Mouse (Mus musculus): ENCODE measurements around the gene S100a11. TPM values are rescaled to one million over a fixed set of nuclear protein-coding genes. Genes with fewer than 3 reads are reported as not detected.

S100a11 gene
- polyA plus RNA-seq, 1 experiment from 2014 or later: 1,151 TPM

DNA sequence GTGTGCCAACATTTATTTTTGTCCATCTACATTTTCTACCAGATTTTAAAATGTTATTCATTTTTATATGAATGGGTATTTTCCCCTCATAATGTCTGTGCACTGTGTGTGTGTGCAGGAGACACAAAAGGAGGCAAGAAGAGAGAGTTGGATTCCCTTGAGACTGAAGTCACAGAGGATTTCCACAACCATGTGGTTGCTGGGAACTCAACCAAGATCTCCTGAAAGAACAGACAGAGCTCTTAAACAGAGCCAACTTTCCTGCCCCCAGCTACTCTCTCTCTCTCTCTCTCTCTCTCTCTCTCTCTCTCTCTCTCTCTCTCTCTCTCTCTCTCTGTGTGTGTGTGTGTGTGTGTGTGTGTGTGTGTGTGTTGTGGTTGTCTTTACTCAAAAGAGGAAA, 21.2 kb upstream of the S100a11 start:
- H3K27me3 ChIP-seq (ENCODE audit: control insufficient read depth, insufficient read depth, low read length): no peaks in the 10 kb centered on the region
- H3K27ac ChIP-seq (ENCODE audit: low read depth, low read length): no peak overlapping the region
- no peak overlapping the region for H3K9ac ChIP-seq (ENCODE audit: low read depth, low read length)
- ATAC-seq (ENCODE audit: low FRiP score, low TSS enrichment): no peak
- H3K36me3 ChIP-seq (ENCODE audit: control insufficient read depth, insufficient read depth, low read length): no peaks in the 10 kb centered on the region
- H3K9me3 ChIP-seq (ENCODE audit: control insufficient read depth, low read length): no peaks in the 10 kb centered on the region
- no peaks in the 10 kb centered on the region for H3K4me1 ChIP-seq (ENCODE audit: control insufficient read depth, insufficient read depth, low read length)
- no peak overlapping the region for H3K4me2 ChIP-seq (replicated peaks; ENCODE audit: low read depth, low read length)
- H3K4me3 ChIP-seq (ENCODE audit: low read length): no peak overlapping the region

DNA sequence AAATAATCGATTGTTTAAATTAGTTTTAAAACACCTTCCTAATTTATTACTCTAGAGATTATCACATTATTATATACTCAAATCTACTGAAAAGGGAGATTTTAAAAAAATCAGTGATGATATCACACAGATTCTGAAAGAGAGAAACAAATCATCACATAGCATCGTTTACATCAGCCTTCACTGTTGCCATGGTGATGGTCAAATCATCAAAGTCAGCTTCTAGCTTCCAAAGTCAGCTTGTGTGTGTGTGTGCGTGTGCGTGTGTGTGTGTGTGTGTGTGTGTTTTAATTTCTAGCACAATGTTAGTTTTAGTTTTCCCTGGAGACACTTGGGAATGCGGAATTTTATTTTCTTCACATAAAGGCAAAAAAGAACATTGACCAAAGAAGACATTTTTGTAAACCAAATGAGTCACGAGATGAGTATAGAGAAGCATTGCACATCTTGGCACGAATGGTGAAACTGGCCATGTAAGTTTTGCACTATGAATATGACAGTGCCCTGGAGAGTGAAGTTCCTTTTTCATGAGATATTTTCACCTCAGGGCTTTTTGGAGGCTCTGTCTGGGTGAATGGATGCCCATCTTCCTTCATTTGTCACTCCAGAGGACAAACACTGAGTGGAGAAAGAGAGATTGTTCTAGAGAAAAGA, 15.6 kb upstream of the S100a11 start:
- H3K4me3 ChIP-seq (ENCODE audit: low read length): no peak overlapping the region
- no peak overlapping the region for H3K27ac ChIP-seq (ENCODE audit: low read depth, low read length)
- no peaks in the 10 kb centered on the region; the same call in 1 of the 2 replicates for H3K4me1 ChIP-seq (ENCODE audit: control insufficient read depth, insufficient read depth, low read length)
- no peak for ATAC-seq (ENCODE audit: low FRiP score, low TSS enrichment)
- WGBS: 86% methylated on average over 7 of the region's 7 CpGs
- H3K36me3 ChIP-seq (ENCODE audit: control insufficient read depth, insufficient read depth, low read length): no peaks in the 10 kb centered on the region
- H3K9me3 ChIP-seq (ENCODE audit: control insufficient read depth, low read length): no peaks in the 10 kb centered on the region
- H3K9ac ChIP-seq (ENCODE audit: low read depth, low read length): no peak overlapping the region
- H3K4me2 ChIP-seq (replicated peaks; ENCODE audit: low read depth, low read length): no peak overlapping the region
- H3K27me3 ChIP-seq (ENCODE audit: control insufficient read depth, insufficient read depth, low read length): no peaks in the 10 kb centered on the region

DNA sequence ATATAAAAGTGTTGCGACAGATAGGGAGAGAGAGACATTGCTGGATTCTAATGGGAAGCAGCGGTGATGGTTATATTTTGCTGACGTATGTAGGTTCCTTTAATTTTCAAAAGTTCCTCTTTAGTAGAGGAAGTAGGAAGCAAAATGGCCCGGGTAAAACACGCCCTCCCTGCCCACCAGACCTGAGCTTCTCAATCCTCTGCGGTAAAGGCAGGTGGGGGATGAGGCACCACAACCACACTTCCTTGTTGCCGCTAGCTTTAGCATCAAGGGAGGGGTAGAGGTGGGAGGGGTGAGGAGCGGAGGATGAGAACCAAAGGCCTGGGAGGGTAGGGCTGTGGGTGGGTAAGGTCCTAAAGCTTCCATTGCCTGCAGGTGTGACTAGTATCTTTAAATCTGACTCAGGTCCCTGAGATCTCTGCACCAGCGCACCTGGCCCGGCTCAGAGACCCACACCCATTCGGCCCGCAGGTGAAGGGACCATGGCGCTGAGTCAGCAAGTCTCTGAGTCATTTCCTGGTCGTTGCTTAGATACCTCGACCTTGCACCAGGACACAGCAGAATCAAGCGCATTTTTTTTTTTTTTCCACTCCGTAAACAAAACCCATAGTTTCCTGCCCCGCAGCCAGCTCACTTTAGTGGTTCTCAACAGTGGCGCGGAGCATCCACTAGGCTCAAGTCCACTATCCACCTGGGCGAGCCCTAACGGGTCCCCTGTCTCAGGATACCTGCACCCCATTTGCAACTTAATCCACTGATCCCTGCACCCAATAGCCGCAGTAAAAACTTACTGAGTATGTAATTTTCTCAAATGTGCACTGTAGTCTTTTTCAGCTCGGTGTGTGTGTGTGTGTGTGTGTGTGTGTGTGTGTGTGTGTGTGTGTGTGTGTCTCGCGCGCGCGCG, 14.1 kb upstream of the S100a11 start:
- peak overlapping the region; percentile 26 for H3K4me2 ChIP-seq (replicated peaks; ENCODE audit: low read depth, low read length)
- peak overlapping the region; percentile 62; the same call in 1 of the 2 replicates for H3K27ac ChIP-seq (ENCODE audit: low read depth, low read length)
- H3K4me3 ChIP-seq (ENCODE audit: low read length): peak overlapping the region; percentile 8; the same call in 1 of the 2 replicates
- H3K9me3 ChIP-seq (ENCODE audit: control insufficient read depth, low read length): no peaks in the 10 kb centered on the region
- H3K27me3 ChIP-seq (ENCODE audit: control insufficient read depth, insufficient read depth, low read length): no peaks in the 10 kb centered on the region
- no peaks in the 10 kb centered on the region; the same call in 1 of the 2 replicates for H3K4me1 ChIP-seq (ENCODE audit: control insufficient read depth, insufficient read depth, low read length)
- 40% methylated on average over 30 of the region's 30 CpGs for WGBS
- no peak overlapping the region for H3K9ac ChIP-seq (ENCODE audit: low read depth, low read length)
- H3K36me3 ChIP-seq (ENCODE audit: control insufficient read depth, insufficient read depth, low read length): no peaks in the 10 kb centered on the region
- ATAC-seq (ENCODE audit: low FRiP score, low TSS enrichment): peak; percentile 87

DNA sequence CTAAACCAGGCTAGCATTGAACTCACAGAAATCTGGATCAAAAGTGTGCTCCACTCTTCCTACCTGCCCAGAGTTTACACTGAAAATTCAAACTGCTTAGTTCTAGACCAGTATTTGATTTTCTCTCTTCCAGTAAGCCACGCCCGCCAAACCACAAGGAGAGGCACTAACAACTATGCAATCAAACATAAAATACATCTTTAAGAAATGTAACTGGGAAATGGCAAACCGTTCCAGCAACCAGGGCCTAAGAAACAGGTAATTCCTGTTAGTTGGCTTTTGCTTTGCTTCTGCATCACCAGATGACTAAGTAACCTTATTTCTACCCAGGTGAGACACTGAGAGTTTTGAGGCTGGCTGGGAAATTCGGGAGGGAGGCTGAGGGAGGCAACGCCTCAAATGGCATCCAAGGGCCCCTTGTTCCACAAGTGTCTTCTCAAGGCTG, 13.4 kb upstream of the S100a11 start:
- H3K27ac ChIP-seq (ENCODE audit: low read depth, low read length): no peak overlapping the region
- H3K4me3 ChIP-seq (ENCODE audit: low read length): no peak overlapping the region
- H3K9ac ChIP-seq (ENCODE audit: low read depth, low read length): no peak overlapping the region
- no peaks in the 10 kb centered on the region for H3K36me3 ChIP-seq (ENCODE audit: control insufficient read depth, insufficient read depth, low read length)
- peak; percentile 18; the same call in 1 of the 2 replicates for ATAC-seq (ENCODE audit: low FRiP score, low TSS enrichment)
- 70% methylated on average over 5 of the region's 5 CpGs for WGBS
- no peaks in the 10 kb centered on the region for H3K27me3 ChIP-seq (ENCODE audit: control insufficient read depth, insufficient read depth, low read length)
- no peaks in the 10 kb centered on the region for H3K9me3 ChIP-seq (ENCODE audit: control insufficient read depth, low read length)
- H3K4me2 ChIP-seq (replicated peaks; ENCODE audit: low read depth, low read length): no peak overlapping the region
- no peaks in the 10 kb centered on the region; the same call in 1 of the 2 replicates for H3K4me1 ChIP-seq (ENCODE audit: control insufficient read depth, insufficient read depth, low read length)

DNA sequence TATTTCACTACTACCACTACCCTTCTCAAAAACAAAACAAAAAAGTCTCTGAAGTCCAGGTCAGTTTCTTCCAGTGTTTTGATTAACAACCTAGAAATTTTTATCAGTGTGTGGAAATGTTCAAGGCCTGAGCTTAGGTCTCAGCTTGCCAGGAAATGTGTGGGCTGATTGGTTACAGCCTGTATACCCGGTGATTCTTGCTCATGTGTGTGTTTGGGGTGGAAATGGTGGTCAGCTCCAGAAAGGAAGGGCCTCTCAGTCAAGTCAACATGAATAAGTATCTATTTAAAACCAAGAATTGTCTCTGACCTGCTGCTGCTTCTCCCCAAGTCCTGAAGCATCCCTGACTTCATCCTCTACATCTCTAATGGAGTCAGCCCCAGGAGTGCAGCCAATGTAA, 11.0 kb upstream of the S100a11 start:
- H3K4me1 ChIP-seq (ENCODE audit: control insufficient read depth, insufficient read depth, low read length): no peaks in the 10 kb centered on the region; the same call in 1 of the 2 replicates
- no peak for ATAC-seq (ENCODE audit: low FRiP score, low TSS enrichment)
- no peaks in the 10 kb centered on the region for H3K36me3 ChIP-seq (ENCODE audit: control insufficient read depth, insufficient read depth, low read length)
- H3K4me2 ChIP-seq (replicated peaks; ENCODE audit: low read depth, low read length): no peak overlapping the region
- no peaks in the 10 kb centered on the region for H3K9me3 ChIP-seq (ENCODE audit: control insufficient read depth, low read length)
- H3K4me3 ChIP-seq (ENCODE audit: low read length): no peak overlapping the region
- H3K9ac ChIP-seq (ENCODE audit: low read depth, low read length): no peak overlapping the region
- no peaks in the 10 kb centered on the region for H3K27me3 ChIP-seq (ENCODE audit: control insufficient read depth, insufficient read depth, low read length)
- WGBS: 36% methylated on average over 1 of the region's 1 CpGs
- no peak overlapping the region for H3K27ac ChIP-seq (ENCODE audit: low read depth, low read length)

DNA sequence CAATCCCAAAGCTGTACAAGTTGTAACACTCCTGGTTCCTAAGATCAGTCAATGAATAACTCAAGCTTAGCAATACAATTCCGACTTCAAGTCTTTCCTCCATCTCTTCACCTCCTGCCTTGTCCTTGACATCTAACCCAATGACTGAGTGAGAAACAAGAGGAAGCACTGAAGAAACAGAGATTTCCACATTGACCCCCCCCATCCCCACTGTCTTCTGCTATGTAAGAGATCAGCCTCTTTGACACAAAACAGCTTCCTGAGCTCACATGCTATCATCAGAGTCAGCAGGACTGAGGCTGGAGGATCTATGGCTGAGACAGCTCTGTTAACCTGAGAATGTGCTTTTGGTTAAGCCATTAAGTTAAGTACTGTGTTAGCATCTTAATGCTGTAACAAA, 9.3 kb upstream of the S100a11 start:
- no peak overlapping the region for H3K4me3 ChIP-seq (ENCODE audit: low read length)
- ATAC-seq (ENCODE audit: low FRiP score, low TSS enrichment): no peak
- H3K4me2 ChIP-seq (replicated peaks; ENCODE audit: low read depth, low read length): no peak overlapping the region
- no peak overlapping the region for H3K27ac ChIP-seq (ENCODE audit: low read depth, low read length)
- no peaks in the 10 kb centered on the region; the same call in 1 of the 2 replicates for H3K4me1 ChIP-seq (ENCODE audit: control insufficient read depth, insufficient read depth, low read length)
- no peak overlapping the region for H3K9ac ChIP-seq (ENCODE audit: low read depth, low read length)
- no peaks in the 10 kb centered on the region for H3K27me3 ChIP-seq (ENCODE audit: control insufficient read depth, insufficient read depth, low read length)
- 50% methylated on average over 1 of the region's 1 CpGs for WGBS
- no peaks in the 10 kb centered on the region for H3K9me3 ChIP-seq (ENCODE audit: control insufficient read depth, low read length)
- H3K36me3 ChIP-seq (ENCODE audit: control insufficient read depth, insufficient read depth, low read length): no peaks in the 10 kb centered on the region

GRCm38 (mm10) chr3:93511801-93512200, 8.5 kb upstream of the S100a11 start:
- H3K27me3 ChIP-seq (ENCODE audit: control insufficient read depth, insufficient read depth, low read length): no peaks in the 10 kb centered on the region
- no peak for ATAC-seq (ENCODE audit: low FRiP score, low TSS enrichment)
- H3K9me3 ChIP-seq (ENCODE audit: control insufficient read depth, low read length): no peaks in the 10 kb centered on the region
- H3K4me1 ChIP-seq (ENCODE audit: control insufficient read depth, insufficient read depth, low read length): no peaks in the 10 kb centered on the region; the same call in 1 of the 2 replicates
- WGBS: 92% methylated on average over 1 of the region's 1 CpGs
- no peak overlapping the region for H3K27ac ChIP-seq (ENCODE audit: low read depth, low read length)
- H3K36me3 ChIP-seq (ENCODE audit: control insufficient read depth, insufficient read depth, low read length): no peaks in the 10 kb centered on the region
- no peak overlapping the region for H3K4me2 ChIP-seq (replicated peaks; ENCODE audit: low read depth, low read length)
- H3K9ac ChIP-seq (ENCODE audit: low read depth, low read length): no peak overlapping the region
- H3K4me3 ChIP-seq (ENCODE audit: low read length): no peak overlapping the region

GRCm38 (mm10) chr3:93512386-93513101, 7.7 kb upstream of the S100a11 start:
- Histone ChIP-seq H3K27me3 (ENCODE audit: control insufficient read depth, insufficient read depth, low read length) (no peaks in the 10 kb centered on the region), H3K36me3 (ENCODE audit: control insufficient read depth, insufficient read depth, low read length) (no peaks in the 10 kb centered on the region), H3K9me3 (ENCODE audit: control insufficient read depth, low read length) (no peaks in the 10 kb centered on the region), H3K9ac (ENCODE audit: low read depth, low read length) (no peak overlapping the region), H3K27ac (ENCODE audit: low read depth, low read length) (no peak overlapping the region), H3K4me3 (ENCODE audit: low read length) (no peak overlapping the region), H3K4me2 (replicated peaks; ENCODE audit: low read depth, low read length) (no peak overlapping the region), H3K4me1 (ENCODE audit: control insufficient read depth, insufficient read depth, low read length) (no peaks in the 10 kb centered on the region; the same call in 1 of the 2 replicates)
- ATAC-seq (ENCODE audit: low FRiP score, low TSS enrichment): no peak
- WGBS: 75% methylated on average over 7 of the region's 7 CpGs
